Mouse (Mus musculus) CH12.LX (cell line): Measurements from ENCODE around the gene Calcb.

Source experiments
- CTCF ChIP-seq, 2 experiments: IDR thresholded peaks in 1 of 2; conservative IDR thresholded peaks in 1 of 2; 2 replicates each; pipeline ENCODE4 v1.5.1; 2011 to 2012; ENCODE audit warnings: low read depth in 2 of 2, low read length in 2 of 2, improper control_type of control experiment in 1 of 2, inconsistent platforms in 1 of 2, mild to moderate bottlenecking in 1 of 2, moderate library complexity in 1 of 2
- EP300 ChIP-seq: IDR thresholded peaks from 2 replicates; pipeline ENCODE4 v1.6.1; 2011; ENCODE audit warnings: low read length, improper control_type of control experiment
- UBTF ChIP-seq: IDR thresholded peaks from 2 replicates; pipeline ENCODE4 v1.6.1; 2012; ENCODE audit warnings: low read depth, mild to moderate bottlenecking, inconsistent platforms, low read length, improper control_type of control experiment, moderate library complexity
- ZNF384 ChIP-seq: IDR thresholded peaks from 2 replicates; pipeline ENCODE4 v1.6.1; 2012; ENCODE audit warnings: low read depth, low read length, improper control_type of control experiment, inconsistent platforms

DNA sequence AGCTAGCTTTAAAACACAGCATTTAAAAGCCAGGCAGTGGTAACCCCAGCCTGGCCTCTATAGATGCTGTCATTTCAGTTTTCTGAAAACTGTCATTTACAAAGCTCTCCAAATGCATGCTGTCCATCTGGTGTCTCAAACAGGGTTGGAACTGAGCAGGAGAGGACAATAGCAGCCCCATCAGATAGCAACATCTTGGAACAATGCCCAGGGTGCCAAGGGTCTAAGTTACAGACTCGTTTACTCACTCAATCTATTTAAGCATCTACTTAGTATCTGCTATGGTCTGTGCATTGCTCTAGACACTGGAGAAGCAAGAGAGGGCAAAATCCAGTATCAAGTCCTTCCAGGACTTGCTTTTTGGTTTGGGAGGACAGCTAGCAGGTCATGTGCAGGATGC lies 35.8 kb downstream of the Calcb start:
- no peak for TF ChIP-seq ZNF384
- no peak for TF ChIP-seq UBTF
- no peak for TF ChIP-seq EP300
- no peak for TF ChIP-seq CTCF (conservative IDR thresholded peaks at IDR 0.05 in 1 of 2, IDR thresholded peaks at IDR 0.05 in 1 of 2; ENCODE audit: low read depth in 2 of 2, low read length in 2 of 2)
